Mouse (Mus musculus): ENCODE measurements around the gene Sptb.

Gene Sptb

GRCm38 (mm10) chr12:76572261-76573251 is 137.8 kb downstream of the Sptb start:
- DNase-seq: peak; percentile 91 to 98

- peak; percentile 79 to 92 for DNase-seq
Measured at GRCm38 (mm10) chr12:76571266-76571665, 139.1 kb downstream of the Sptb start.

DNA sequence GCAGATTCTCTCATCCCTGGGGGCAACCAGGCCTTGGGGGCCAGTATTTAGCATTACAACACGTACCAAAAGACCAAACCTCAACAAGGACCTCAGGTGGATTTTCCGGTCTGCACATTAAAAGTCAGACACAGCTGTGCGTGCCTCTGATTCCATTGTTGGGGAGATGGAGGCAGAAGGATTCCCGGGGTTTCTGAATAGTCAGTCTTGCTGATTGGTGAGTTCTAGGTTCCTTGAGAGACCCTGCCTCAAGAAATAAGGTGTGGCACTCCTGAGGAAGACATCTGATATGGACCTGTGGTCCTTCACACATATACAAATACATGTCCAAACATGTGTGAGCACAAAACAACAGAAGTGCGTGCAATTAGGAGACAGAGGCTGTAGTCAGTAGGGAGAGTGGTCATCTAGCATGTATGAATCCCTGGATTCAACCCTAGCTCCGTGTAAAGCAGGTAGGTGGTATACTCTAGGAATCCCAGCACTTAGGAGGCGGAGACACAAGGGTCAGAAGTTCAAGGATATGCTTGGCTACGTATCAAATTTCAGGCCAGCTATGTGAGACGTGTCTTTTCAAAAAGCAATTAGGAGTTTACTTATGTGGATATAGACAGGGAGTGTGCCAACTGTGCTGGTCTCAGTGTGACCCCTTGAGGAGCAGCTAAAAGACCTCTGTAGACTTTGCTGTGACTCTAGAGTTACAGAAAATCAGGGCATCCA is 140.0 kb downstream of the Sptb start:
- DNase-seq: peak in 1 of 2 experiments; percentile 45

- no peak for DNase-seq
Measured at GRCm38 (mm10) chr12:76566284-76566683, 144.1 kb downstream of the Sptb start.

DNA sequence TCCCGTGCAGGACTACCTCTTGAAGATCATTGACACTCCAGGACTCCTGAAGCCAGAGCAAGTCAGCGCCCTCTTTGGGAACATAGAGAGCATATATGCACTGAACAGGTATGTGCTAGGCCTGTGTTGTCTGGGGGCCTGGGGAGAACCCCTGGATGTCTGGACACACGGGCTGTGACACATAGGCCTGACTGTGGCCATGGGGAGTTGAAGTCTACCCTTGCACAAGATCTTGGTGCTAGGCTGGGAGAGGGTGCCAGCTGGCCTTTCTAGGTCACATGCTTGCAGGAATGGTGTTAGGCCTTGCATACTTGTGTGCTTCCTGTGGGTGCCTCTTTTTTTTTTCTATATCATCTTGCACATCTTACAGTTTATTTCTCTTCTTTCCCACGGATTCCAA is 148.2 kb downstream of the Sptb start:
- DNase-seq: peak in 1 of 2 experiments; percentile 46

DNA sequence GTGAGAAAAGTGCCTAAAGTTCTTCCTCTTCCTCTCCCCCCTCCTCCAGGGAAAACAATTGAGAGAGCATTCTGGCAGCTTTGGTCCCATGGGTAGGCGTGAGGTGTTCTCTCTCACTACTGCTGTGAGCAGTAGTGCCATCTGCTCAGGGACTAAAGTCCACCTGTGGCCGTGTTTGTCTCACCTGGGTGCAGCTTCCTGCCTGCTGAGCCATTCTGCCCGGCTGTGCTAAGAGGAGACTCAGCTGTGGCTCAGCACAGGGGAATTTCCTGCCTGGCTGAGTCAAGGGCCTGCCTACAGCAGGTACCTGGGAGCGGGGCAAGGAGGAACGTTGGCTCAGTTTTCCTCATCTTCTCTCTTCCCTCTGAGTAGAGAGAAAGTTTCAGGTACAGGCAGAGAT is 152.1 kb downstream of the Sptb start:
- DNase-seq: peak; percentile 69 to 89

- peak in 1 of 2 experiments; percentile 70 for DNase-seq
Measured at GRCm38 (mm10) chr12:76556745-76557389, 153.5 kb downstream of the Sptb start.

- DNase-seq: peak; percentile 49 to 60
Measured at GRCm38 (mm10) chr12:76556187-76556586, 154.2 kb downstream of the Sptb start.

DNA sequence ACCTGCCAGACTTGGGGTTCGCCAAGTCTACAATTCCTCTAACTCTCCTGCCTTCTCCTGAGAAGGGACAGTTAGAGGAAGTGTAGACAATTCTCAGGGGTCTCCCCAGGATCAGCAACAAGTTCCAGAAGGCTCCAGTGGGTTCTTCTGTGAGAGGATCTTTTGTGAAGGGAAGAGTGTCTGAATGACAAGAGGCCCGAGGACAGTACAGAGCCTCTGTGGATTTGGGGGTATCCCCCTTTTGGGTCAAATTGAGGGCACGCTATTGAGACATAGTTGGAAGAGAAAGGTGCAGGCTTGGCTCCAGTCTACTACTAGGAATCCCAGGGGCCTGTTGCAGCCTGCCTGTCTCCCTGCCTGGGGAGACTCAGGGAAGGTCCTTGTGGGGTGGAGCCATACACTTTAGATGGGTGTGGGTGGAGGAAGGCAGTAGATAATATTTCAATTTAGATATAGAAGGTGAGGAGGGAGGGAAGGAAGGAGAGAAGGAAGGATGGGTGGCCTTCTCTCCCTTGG is 155.4 kb downstream of the Sptb start:
- peak in 1 of 2 experiments; percentile 36 for DNase-seq

DNA sequence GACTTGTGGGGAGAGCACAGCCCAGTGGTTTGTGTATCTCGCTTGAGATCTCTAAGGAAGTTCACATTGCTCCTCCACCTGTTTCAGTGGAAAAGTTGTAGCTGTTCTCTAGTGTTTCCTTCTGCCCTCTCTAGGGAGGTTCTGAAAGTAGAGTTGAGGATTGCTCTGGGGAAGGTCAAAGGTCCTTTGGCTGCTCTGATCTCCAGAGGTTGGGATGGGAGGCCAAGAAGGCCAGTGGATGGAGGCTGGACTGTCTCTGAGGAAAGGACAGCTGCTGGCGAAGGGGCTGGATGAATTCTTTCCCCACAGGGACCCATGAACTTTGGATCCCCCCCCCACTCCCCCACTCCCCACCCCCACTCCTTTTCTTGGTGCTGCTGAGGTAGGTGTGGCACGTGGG is 156.0 kb downstream of the Sptb start:
- DNase-seq: peak; percentile 53 to 84

DNA sequence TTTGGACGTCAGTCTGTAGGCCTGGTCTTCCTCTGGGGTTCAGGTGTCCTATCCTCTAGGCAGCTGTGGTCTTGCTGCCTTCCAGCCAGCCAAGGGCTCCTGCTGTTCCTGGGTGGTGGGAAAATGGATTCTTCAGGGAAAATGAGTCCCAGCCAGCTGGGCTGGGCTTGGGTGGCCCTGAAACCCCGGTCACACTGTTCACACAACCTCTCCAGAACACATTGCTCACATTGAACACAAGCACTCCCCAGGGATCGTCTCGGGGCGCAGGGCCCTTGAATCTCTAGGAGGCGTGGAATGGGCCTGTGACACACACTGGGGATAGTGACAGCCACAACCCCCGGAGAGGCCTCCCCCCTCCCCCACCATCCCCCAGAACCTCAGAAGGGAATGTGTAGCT is 156.4 kb downstream of the Sptb start:
- DNase-seq: peak in 1 of 2 experiments; percentile 76

GRCm38 (mm10) chr12:76552958-76553357 is 157.4 kb downstream of the Sptb start:
- peak in 1 of 2 experiments; percentile 33 for DNase-seq

GRCm38 (mm10) chr12:76552321-76552720 is 158.0 kb downstream of the Sptb start:
- peak; percentile 71 to 80 for DNase-seq

- DNase-seq: no peak
Measured at GRCm38 (mm10) chr12:76549203-76549602, 161.1 kb downstream of the Sptb start.

DNA sequence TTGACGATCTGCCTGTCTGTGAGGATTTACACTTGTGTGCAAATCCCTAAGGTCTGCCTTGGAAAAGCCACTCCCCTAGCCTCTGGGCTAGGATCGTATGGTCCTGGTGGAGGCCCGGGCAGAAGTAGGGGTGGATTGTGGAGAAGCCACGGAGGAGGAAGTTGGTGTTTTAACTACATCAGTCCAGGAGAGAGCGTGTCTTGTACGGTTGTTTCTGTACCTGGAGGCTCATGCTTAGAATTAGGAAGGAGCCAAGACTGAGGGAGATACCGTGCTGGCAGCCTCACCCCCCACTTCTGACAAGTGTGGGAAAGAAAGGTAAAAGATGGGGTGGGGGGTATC is 162.3 kb downstream of the Sptb start:
- DNase-seq: no peak

DNA sequence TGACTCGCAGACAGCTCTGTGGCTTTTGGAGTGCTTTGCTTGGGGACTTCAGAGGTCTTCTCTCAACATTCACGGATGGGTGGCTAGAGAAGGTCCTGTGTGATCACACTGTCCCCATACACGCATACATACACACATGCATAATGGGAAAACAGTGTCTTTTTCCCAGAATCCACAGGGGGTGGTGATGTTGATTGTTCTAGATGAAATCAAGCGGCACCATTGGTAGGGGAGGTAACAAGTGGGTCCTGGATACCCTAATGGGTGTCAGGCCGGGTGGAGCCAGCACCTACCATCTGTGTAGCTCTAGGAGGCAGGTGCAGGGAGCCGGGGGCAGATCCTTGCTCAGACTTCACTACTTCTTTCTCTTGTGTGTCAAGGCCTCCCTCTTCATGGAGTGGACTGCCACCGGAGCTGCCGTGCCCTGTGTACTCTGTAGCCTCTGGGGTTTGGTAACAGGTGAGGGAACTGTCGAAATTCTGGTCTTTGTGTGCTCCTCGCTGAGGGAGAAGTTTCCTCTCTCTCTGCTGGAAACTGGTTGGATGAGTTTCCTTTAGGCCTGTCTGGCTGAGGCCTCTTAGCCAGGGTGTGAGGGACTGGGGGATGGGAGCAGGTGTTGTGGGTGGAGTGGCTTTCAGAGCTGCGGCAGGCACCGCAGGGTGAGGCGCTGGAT is 162.8 kb downstream of the Sptb start:
- peak; percentile 37 to 69 for DNase-seq

- DNase-seq: peak; percentile 51 to 68
Measured at GRCm38 (mm10) chr12:76546383-76547276, 163.7 kb downstream of the Sptb start.

DNA sequence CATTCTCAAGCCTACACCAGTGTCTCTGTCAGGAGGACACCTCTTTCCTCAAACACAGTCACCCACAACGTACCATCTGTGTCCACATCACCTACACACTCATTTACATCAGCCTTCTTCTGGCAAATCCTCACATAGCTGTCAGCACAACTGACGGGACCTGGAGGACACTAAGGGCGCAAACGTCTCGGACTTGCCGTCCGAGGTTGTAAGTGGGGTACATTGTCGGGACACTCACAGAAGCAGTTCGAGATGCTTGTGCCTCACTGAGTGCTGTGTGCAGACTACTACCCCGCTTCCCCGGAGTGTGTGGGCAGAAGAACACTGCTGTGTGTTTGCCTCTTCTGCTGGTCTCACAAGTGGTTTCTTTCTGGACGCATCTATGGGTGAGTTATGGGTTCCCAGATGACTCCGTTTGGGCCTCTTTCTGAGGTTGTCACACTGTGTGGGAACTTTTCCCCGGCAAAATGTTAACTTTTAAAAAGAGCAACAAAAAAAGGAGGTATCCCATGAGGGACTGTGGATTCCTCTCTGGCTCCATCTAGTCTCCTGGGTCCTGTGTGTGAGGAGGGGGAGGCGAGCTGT is 164.5 kb downstream of the Sptb start:
- peak in 1 of 2 experiments; percentile 28 for DNase-seq

DNA sequence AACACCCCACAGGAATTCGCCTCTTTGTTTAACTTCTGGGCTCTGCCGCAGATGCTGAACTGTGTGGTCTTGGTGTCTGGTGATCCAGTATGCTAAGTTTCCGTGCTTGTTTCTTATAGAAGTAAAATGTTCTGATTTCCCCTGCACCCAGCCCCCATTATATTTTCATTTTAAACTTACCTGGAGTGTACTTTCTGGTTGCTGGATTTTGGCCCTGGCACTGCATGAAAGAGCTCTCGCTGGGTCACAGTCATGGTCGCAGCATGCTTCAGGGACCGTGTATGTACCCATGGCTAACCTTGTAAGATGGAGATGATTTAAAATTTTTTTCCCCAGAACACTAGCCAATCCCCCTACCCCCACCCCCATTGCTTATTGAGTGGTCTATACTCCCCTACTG is 168.5 kb downstream of the Sptb start:
- DNase-seq: no peak

DNA sequence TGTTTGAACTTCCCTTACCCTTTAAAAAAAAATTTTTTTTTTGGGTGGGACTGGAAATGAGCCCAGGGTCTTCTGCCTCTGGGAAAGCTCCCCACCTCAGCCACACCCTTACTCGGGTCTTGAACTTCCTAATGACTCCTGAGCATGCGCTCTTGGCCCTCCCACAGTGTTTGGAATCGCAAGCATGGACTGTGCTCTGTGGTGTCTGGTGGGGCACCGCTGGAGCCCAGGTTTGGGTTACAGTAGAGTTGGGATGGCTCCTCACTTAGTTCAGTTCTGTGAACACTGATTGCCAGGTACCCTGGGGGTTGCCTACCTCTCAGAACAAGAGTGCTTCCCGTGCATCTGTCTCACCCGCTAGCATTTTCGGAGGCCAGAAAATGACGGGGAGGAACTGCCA is 168.9 kb downstream of the Sptb start:
- DNase-seq: peak; percentile 59 to 73

DNA sequence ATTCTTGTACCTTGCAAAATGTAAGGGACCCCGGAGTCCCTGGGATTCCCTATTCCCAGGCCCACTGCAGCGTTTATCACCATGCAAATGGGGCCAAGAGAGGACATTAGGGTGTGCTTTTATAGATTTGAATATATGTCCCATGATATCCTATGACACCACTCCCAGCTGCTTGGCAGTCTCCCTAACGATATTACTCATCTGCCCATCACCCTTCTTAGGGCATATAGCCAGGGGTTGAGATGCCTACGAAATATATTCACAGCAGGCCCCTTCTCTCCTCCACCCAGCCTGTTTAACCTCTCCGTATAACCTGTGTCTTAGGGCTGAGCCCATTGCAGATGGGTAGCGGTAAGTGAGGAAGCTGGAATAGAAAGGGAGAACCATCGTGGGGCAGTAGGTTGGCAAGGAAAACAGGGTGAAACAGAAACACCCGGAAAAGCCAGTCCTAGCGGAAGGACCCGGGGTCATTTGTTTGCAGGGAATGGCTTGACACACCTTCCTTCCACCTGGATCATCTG is 169.6 kb downstream of the Sptb start:
- no peak for DNase-seq
